Mouse (Mus musculus) 3T3-L1 (cell line): ENCODE data around the gene Rtn4r.
"Not testable (repeated sequence)": the region's sequence is repeated elsewhere in the genome, so short reads cannot be mapped to it uniquely, and the experiment has no call there.

Experiments used
- DNase-seq: peaks from one replicate; pipeline ENCODE4 v3.0.0-alpha.2; 2015; ENCODE audit warnings: low read depth, low spot score

Gene Rtn4r

DNA sequence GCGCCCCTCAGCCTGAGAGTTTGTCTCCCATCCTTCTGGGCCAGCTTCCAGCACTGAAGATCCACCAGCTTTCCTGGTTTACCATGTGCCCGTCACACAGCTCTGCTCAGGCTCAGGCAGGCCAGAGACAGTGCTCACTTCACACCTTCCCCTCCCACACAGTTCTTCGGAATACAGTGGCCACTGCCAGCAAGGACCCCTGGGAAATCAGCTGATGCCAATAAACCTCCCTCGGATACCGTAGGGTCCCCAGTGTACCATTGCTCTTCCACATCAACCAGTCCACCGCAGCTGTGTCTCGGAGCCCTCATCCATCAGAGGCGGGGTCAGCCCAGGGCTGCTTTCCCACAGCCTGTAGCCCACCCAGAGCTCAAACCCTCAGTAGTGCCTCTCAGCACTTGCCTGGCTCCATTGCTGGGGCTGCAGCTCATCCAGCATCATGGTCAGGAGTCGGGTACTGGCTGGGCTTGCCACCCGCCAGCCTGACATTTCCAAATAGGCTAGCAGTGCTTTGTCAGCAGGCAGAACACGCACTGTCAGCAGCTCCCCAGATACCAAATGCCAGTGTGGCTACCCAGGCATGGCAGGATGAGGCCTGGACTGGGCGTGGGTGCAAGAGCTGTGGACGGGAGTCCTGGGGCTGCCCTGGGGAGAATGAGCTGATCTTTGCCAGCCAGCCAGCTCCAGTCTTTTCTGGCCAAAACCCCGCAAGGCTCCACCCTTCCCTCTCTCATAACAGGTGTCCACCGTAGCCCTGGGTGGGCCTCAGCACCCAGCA is 67.0 kb downstream of the Rtn4r start:
- DNase-seq, result peak; percentile 31

DNA sequence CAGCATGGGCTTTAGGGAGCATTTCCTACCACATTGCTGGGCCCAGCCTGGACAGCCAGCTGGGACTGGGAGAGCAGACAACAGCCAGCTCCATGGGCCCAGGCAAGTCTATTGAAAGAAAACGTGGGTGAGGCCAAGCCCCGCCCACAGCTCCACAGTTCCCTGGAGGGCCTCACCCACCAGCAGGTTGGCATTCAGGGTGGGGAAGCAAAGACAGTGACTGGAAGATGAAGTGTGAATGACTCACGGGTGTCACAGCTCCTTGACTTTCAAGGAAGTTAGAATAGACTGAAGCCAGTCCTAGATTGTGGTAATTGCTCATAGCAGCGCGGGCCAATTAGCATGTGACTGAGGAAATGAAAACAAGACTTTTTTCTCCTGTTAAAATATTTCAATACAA is 67.6 kb downstream of the Rtn4r start:
- DNase-seq, result peak; percentile 68

DNA sequence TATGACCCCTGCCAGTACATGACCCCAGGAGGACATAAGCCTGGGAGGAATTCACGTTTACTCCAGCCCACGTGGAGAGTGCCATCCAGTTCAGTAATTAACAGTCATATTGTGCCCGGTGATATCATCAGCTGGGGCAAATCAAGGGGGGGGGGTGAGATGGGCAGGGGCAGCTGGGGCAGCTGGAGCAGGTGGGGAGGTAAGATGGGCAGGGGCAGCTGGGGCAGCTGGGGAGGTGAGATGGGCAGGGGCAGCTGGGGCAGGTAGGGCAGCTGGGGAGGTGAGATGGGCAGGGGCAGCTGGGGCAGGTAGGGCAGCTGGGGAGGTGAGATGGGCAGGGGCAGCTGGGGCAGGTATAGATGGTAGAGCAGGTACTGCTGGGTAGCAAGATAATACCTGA is 68.1 kb downstream of the Rtn4r start:
- not testable (repeated sequence) for DNase-seq

DNA sequence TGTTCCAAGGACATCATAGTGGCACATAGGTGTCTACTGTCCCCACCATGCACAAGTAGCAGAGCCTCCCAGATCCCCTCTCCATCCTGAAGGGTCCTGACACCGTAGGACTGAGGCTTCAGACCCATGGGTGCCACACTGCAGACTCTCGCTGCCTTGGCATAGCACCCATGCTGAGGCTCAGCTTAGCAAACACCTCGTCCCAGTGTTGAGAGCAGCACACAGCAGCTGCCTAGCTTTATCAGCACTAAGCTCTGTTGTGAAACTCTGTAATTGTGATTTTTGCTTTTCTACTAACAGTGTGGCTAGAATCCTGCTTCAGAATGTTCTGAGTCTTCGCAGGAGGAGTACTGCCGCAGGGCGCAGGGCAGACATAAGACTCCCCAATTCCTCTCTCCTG is 70.4 kb downstream of the Rtn4r start:
- no peak for DNase-seq

DNA sequence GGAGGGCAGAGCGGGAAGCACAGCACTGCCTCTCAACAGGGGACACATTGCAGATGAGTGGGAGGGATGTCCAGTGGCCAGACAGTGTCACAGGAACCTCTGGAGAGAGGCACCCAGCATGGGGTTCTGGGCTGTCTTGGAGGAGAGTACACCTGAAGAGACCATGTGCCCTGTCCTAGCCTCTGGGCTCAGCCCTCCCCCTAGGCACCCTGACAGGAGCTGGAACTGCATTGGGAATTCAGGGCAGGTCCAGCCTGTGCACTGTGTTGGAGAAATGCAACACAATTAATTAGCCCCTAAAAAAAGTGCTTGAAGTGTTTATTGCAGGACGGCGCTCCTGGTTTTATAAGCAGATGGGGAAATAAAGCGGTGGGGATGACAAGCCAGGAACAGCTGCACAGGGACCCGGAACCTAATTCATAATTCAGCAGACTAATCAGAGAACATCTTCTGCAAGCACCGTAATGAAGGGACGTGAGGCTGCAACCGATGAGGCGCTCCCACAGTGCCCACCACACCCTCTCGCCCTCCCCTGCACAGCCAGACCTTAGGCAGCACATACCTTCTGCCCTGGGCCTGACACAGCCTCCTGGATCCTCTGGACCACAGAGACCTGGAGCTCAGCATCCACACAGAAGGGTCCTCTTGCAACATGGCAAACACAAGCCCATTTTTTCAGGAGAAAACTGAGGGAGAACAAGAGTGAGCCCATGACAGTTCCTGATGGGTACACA is 71.1 kb downstream of the Rtn4r start:
- DNase-seq, result no peak

DNA sequence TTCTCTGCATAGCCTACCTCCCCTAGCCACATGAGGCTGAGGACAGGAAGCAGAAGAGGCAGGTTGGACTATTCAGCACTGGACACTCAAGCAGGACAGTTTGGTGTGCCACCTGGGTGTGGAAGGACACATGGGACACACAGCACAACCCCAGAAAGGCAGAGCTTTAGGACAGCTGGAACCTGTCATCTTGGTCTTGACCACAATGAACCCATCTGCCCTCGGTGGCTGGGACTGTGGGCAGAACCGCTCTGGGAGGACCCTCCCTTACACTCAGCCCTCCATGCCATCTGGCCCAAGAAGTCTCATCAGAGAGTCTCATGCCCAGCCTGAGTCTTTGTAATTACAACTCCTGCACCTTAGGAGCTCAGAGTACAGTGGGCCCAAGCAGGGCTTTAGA is 72.6 kb downstream of the Rtn4r start:
- no peak for DNase-seq

DNA sequence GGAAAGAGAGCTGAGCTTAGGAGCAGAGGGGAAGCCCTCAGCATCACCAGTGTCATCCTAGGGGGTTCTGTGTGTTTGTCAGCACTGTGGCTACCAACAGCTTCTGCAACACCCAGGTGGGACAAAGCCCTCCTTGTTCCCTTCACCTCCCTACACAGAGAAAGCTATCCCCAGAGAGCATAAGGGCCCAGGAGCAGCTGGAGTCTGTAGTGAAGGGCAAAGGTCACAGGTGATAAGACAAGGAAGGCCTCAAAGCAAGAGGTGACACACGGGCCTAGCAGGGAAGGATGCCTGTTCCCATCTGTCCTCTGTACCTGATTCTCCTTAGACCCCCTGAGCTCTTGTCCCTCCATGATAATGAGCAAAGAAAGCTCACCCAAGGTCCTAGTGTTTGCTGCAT is 74.2 kb downstream of the Rtn4r start:
- DNase-seq, result no peak
